Mouse (Mus musculus) forebrain, embryonic 10.5 days (tissue): ENCODE results near the gene Apeh. TPM values are rescaled to one million over a fixed set of nuclear protein-coding genes. Genes with fewer than 3 reads are reported as not detected.

Experiments
- DNase-seq: peaks from one replicate; pipeline ENCODE4 v3.0.0-alpha.2; 2017; ENCODE audit warnings: low spot score; ENCODE audit errors: extremely low spot score
- H3K27ac ChIP-seq: fragments of 300-500 bp; sonication (generic); 2 replicates; pipeline ENCODE4 v1.5.1; 2016; ENCODE audit warnings: mild to moderate bottlenecking
- H3K27me3 ChIP-seq: fragments of 300-500 bp; sonication (generic); 2 replicates; pipeline ENCODE4 v1.6.1; 2016; ENCODE audit warnings: mild to moderate bottlenecking; ENCODE audit not compliant: poor library complexity, severe bottlenecking
- H3K36me3 ChIP-seq: fragments of 300-500 bp; sonication (generic); replicated peaks from 2 replicates; pipeline ENCODE4 v1.6.1; 2016; ENCODE audit warnings: mild to moderate bottlenecking, moderate library complexity
- H3K4me1 ChIP-seq: fragments of 300-500 bp; sonication (generic); 2 replicates; pipeline ENCODE4 v1.6.1; 2016
- H3K4me3 ChIP-seq: fragments of 300-500 bp; sonication (generic); 2 replicates; pipeline ENCODE4 v1.5.1; 2016; ENCODE audit warnings: mild to moderate bottlenecking, moderate library complexity
- H3K9me3 ChIP-seq: fragments of 300-500 bp; sonication (generic); 2 replicates; pipeline ENCODE4 v1.6.1; 2016; ENCODE audit warnings: mild to moderate bottlenecking, moderate library complexity
- WGBS: fragments of 180-500 bp; shearing (Covaris S2); methylation state at CpG from one replicate; pipeline ENCODE4 v1.1.7; 2016; 5-methylcytosine and 5-hydroxymethylcytosine counted together
- polyA plus RNA-seq: library from polyadenylated mRNA; unstranded; fragments of >200 nt; fragmentation: Nextera tagmentation; extraction: Ambion mirVana; gene quantifications from 2 replicates; pipeline ENCODE4 v1.2.1, GENCODE M21; 2016

Apeh gene
- polyA plus RNA-seq, 1 experiment from 2014 or later = 79.4 TPM

GRCm38 (mm10) chr9:108112719-108113340 lies 18.4 kb upstream of the Apeh start:
- peaks cover 30% of the 10 kb centered on the region for H3K36me3 ChIP-seq

GRCm38 (mm10) chr9:108111593-108112121 lies 17.3 kb upstream of the Apeh start:
- no peak for DNase-seq
- 73% methylated on average over 17 of the region's 17 CpGs for WGBS
- H3K36me3 ChIP-seq = peaks cover 27% of the 10 kb centered on the region
- H3K9me3 ChIP-seq = peaks cover 6% of the 10 kb centered on the region; the same call in 1 of the 2 replicates
- peak overlapping the region; percentile 64 for H3K27ac ChIP-seq
- peaks cover 85% of the 10 kb centered on the region for H3K27me3 ChIP-seq
- H3K4me1 ChIP-seq = peaks cover 25% of the 10 kb centered on the region
- H3K4me3 ChIP-seq = peak overlapping the region; percentile 41

More at GRCm38 (mm10) chr9:108112719-108113340, 18.4 kb upstream of the Apeh start:
- Histone ChIP-seq H3K27me3 (peaks cover 86% of the 10 kb centered on the region), H3K4me1 (peaks cover 31% of the 10 kb centered on the region), H3K4me3 (no peak overlapping the region), H3K27ac (no peak overlapping the region), H3K9me3 (peaks cover 6% of the 10 kb centered on the region; the same call in 1 of the 2 replicates)
- no peak for DNase-seq
- whole genome bisulfite sequencing = 95% methylated on average over 18 of the region's 18 CpGs

GRCm38 (mm10) chr9:108111101-108111592 lies 16.7 kb upstream of the Apeh start:
- H3K4me1 ChIP-seq = peaks cover 26% of the 10 kb centered on the region
- peaks cover 81% of the 10 kb centered on the region for H3K27me3 ChIP-seq
- 16% methylated on average over 22 of the region's 22 CpGs for WGBS
- H3K27ac ChIP-seq = peak overlapping the region; percentile 64
- peaks cover 24% of the 10 kb centered on the region for H3K36me3 ChIP-seq
- peak overlapping the region; percentile 41 for H3K4me3 ChIP-seq
- H3K9me3 ChIP-seq = peaks cover 6% of the 10 kb centered on the region; the same call in 1 of the 2 replicates
- DNase-seq = no peak

- no peak overlapping the region for H3K27ac ChIP-seq
- H3K4me1 ChIP-seq = peaks cover 36% of the 10 kb centered on the region
- no peak for DNase-seq
- H3K36me3 ChIP-seq = peaks cover 15% of the 10 kb centered on the region
- H3K4me3 ChIP-seq = no peak overlapping the region
- peaks cover 6% of the 10 kb centered on the region; the same call in 1 of the 2 replicates for H3K9me3 ChIP-seq
- 86% methylated on average over 16 of the region's 16 CpGs for WGBS
- H3K27me3 ChIP-seq = peaks cover 71% of the 10 kb centered on the region
Observed at GRCm38 (mm10) chr9:108110160-108110559, 15.8 kb upstream of the Apeh start.

- H3K4me3 ChIP-seq = no peak overlapping the region
- H3K9me3 ChIP-seq = no peaks in the 10 kb centered on the region
- no peak overlapping the region for H3K27ac ChIP-seq
- H3K4me1 ChIP-seq = peaks cover 47% of the 10 kb centered on the region
- H3K36me3 ChIP-seq = no peaks in the 10 kb centered on the region
- peaks cover 49% of the 10 kb centered on the region for H3K27me3 ChIP-seq
- WGBS = 95% methylated on average over 16 of the region's 16 CpGs
- no peak for DNase-seq
Observed at GRCm38 (mm10) chr9:108107867-108108266, 13.5 kb upstream of the Apeh start.

GRCm38 (mm10) chr9:108106090-108106489 lies 11.7 kb upstream of the Apeh start:
- Histone ChIP-seq H3K27ac (no peak overlapping the region), H3K9me3 (no peaks in the 10 kb centered on the region), H3K27me3 (peaks cover 31% of the 10 kb centered on the region), H3K4me3 (no peak overlapping the region), H3K36me3 (no peaks in the 10 kb centered on the region), H3K4me1 (peaks cover 36% of the 10 kb centered on the region)
- 92% methylated on average over 23 of the region's 23 CpGs for WGBS
- DNase-seq = no peak

GRCm38 (mm10) chr9:108105549-108105863 lies 11.1 kb upstream of the Apeh start:
- peak overlapping the region; percentile 78 for H3K27ac ChIP-seq
- DNase-seq = no peak
- WGBS = 72% methylated on average over 12 of the region's 12 CpGs

GRCm38 (mm10) chr9:108104766-108105548 lies 10.6 kb upstream of the Apeh start:
- no peaks in the 10 kb centered on the region for H3K36me3 ChIP-seq
- H3K4me1 ChIP-seq = peaks cover 26% of the 10 kb centered on the region
- no peaks in the 10 kb centered on the region for H3K9me3 ChIP-seq
- peak; percentile 46 for DNase-seq
- peaks cover 19% of the 10 kb centered on the region for H3K27me3 ChIP-seq
- peak overlapping the region; percentile 23 for H3K4me3 ChIP-seq
- WGBS = 29% methylated on average over 31 of the region's 31 CpGs
- H3K27ac ChIP-seq = peak overlapping the region; percentile 78

More at GRCm38 (mm10) chr9:108105549-108105863, 11.1 kb upstream of the Apeh start:
- Histone ChIP-seq H3K36me3 (no peaks in the 10 kb centered on the region), H3K4me1 (peaks cover 30% of the 10 kb centered on the region), H3K9me3 (no peaks in the 10 kb centered on the region), H3K4me3 (peak overlapping the region; percentile 23; the same call in 1 of the 2 replicates), H3K27me3 (peaks cover 25% of the 10 kb centered on the region)

- DNase-seq = no peak
- WGBS = 91% methylated on average over 8 of the region's 8 CpGs
- no peaks in the 10 kb centered on the region for H3K36me3 ChIP-seq
Observed at GRCm38 (mm10) chr9:108099619-108100018, 5.2 kb upstream of the Apeh start.

GRCm38 (mm10) chr9:108095949-108096712 lies 1.7 kb upstream of the Apeh start:
- H3K27ac ChIP-seq = peak overlapping the region; percentile 59; the same call in 1 of the 2 replicates
- 66% methylated on average over 10 of the region's 10 CpGs for WGBS
- no peaks in the 10 kb centered on the region for H3K27me3 ChIP-seq
- H3K4me3 ChIP-seq = peak overlapping the region; percentile 79
- no peak for DNase-seq
- no peaks in the 10 kb centered on the region for H3K9me3 ChIP-seq
- peaks cover 19% of the 10 kb centered on the region for H3K36me3 ChIP-seq
- peaks cover 47% of the 10 kb centered on the region for H3K4me1 ChIP-seq

More at GRCm38 (mm10) chr9:108099619-108100018, 5.2 kb upstream of the Apeh start:
- Histone ChIP-seq H3K27me3 (no peaks in the 10 kb centered on the region), H3K27ac (no peak overlapping the region), H3K4me1 (peaks cover 39% of the 10 kb centered on the region), H3K9me3 (no peaks in the 10 kb centered on the region), H3K4me3 (no peak overlapping the region)

- Histone ChIP-seq H3K27me3 (no peaks in the 10 kb centered on the region), H3K9me3 (no peaks in the 10 kb centered on the region), H3K4me1 (peaks cover 47% of the 10 kb centered on the region), H3K36me3 (peaks cover 25% of the 10 kb centered on the region), H3K27ac (peak overlapping the region; percentile 88; the same call in 1 of the 2 replicates), H3K4me3 (peak overlapping the region; percentile 79)
- WGBS = 15% methylated on average over 3 of the region's 3 CpGs
- peak; percentile 68 for DNase-seq
Observed at GRCm38 (mm10) chr9:108095518-108095917, 1.1 kb upstream of the Apeh start.

- H3K4me1 ChIP-seq = peaks cover 47% of the 10 kb centered on the region
- H3K4me3 ChIP-seq = peak overlapping the region; percentile 79
- no peaks in the 10 kb centered on the region for H3K27me3 ChIP-seq
- under 1% methylated on average over 16 of the region's 16 CpGs for WGBS
- peak overlapping the region; percentile 88 for H3K27ac ChIP-seq
- DNase-seq = peak; percentile 65
- H3K9me3 ChIP-seq = no peaks in the 10 kb centered on the region
- peaks cover 30% of the 10 kb centered on the region for H3K36me3 ChIP-seq
Observed at GRCm38 (mm10) chr9:108094998-108095411, 599 bp upstream of the Apeh start.
